Mouse (Mus musculus): ENCODE data around the gene Osbp2. TPM values are rescaled to one million over a fixed set of nuclear protein-coding genes. Genes with fewer than 3 reads are reported as not detected.
A peak's percentile ranks its signal among the peaks of the same experiment; 100 is the strongest.

The Osbp2 gene
- total and polyA plus RNA-seq, 3 experiments, result 2.2 to 3.7 (median 2.2) TPM

GRCm38 (mm10) chr11:3862661-3863453 is 846 bp downstream of the Osbp2 start:
- no peak for DNase-seq

GRCm38 (mm10) chr11:3860361-3860760 is 3.3 kb downstream of the Osbp2 start:
- DNase-seq, result no peak

DNA sequence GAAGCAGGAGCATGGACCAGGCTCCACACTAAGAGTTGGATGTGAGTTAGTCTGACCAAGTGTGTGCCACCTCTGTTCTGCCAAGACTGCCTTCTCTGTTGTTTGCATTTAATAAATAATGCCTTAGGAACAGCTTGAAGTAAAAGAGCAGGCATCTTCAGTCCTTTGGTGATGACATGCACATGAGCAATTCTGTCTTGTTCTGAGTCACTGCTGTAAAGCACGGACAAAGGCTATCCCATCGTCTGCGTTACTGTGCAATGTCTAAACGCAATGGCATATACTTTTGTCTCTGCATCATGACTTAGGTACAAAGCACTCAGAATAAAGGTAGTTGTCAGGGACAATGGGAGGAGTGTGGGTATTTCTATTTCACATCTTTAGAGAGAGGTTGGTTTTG is 3.9 kb downstream of the Osbp2 start:
- DNase-seq, result no peak

GRCm38 (mm10) chr11:3857902-3858301 is 5.8 kb downstream of the Osbp2 start:
- no peak for DNase-seq

DNA sequence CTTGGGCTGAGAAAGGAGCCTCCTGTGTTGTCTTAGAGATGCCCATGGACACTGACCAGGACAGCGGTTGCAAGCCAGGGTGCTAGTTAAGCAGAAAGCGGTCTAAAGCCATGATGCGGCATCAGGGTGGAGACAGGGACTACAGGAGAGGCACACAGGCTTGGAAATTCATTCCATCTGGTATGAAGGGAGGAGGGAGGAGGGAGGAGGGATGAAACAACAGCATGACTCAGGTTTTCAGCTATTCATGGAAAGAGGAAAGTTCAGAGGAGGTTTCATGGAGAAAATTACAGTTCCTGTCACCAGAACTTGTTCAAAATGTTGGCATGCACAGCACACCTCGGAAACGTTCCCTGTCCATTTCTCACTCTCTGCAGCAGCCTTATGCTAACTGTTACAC is 7.9 kb downstream of the Osbp2 start:
- no peak for DNase-seq

DNA sequence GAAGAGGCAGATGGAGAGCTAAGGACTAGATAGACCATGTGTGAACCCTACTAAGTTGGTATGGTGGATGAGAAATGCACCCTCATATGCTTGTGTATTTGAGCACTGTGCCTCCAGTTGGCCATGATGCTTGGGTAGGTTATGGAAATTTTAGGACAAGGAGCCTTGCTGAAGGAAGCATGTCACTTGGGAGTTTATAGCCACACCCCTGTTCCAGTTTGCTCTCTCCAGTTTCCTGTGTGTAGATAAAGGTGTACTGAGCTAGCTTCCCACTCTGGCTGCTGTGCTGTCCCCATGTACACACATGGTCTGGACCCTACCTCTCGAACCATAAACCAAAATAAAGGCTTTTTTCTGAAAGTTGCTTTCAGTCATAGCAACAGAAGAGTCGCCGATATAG is 9.5 kb downstream of the Osbp2 start:
- DNase-seq, result no peak

- peak; percentile 67 for DNase-seq
Observed at GRCm38 (mm10) chr11:3853481-3854034, 10.1 kb downstream of the Osbp2 start.

GRCm38 (mm10) chr11:3853031-3853430 is 10.7 kb downstream of the Osbp2 start:
- peak; percentile 10 for DNase-seq

DNA sequence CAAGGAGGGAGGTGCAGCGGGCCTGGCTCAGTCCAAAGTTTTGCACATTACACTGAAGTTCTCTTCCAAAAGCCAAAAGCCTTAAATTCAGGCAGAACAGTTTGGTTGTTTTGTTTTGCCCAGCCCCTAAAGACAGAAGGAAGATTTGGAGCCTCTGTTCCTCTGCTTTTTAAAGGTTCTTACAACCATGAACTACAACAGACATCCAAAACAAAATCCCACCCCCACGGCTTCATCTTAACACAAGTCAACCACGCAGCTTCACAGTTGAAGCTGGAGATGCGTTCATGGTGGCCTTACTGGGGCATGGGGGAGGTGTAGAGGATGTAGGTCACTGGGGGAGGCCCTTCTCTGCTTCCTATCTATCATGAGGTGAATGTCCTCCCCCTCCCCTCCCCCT is 11.8 kb downstream of the Osbp2 start:
- no peak for DNase-seq

DNA sequence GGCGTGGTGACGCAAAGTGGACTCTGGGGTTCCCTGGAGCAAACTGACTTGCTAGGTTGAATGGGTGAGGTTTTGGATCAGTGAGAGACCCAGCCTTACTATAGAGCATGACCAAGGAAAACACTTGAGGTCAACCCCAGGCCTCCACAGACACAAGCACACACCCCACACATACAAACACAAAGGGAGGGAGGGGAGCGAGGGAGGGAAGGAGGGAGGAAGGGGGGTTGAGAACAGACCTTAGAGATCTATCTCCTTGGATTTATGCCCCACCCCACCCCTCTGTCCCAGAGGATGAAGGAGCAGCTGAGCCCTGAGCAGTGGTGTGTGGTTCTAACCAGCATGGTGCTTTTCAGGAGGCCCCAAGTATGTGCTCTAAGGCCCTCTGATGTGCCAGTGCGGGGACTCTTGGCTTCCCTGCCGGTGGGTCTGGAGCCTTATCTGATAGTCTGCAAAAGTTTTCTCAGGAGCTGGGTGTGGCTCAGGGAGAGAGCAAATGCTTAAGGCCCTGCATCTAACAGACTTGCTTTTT is 12.9 kb downstream of the Osbp2 start:
- no peak for DNase-seq

- no peak for DNase-seq
Observed at GRCm38 (mm10) chr11:3850315-3850614, 13.4 kb downstream of the Osbp2 start.

DNA sequence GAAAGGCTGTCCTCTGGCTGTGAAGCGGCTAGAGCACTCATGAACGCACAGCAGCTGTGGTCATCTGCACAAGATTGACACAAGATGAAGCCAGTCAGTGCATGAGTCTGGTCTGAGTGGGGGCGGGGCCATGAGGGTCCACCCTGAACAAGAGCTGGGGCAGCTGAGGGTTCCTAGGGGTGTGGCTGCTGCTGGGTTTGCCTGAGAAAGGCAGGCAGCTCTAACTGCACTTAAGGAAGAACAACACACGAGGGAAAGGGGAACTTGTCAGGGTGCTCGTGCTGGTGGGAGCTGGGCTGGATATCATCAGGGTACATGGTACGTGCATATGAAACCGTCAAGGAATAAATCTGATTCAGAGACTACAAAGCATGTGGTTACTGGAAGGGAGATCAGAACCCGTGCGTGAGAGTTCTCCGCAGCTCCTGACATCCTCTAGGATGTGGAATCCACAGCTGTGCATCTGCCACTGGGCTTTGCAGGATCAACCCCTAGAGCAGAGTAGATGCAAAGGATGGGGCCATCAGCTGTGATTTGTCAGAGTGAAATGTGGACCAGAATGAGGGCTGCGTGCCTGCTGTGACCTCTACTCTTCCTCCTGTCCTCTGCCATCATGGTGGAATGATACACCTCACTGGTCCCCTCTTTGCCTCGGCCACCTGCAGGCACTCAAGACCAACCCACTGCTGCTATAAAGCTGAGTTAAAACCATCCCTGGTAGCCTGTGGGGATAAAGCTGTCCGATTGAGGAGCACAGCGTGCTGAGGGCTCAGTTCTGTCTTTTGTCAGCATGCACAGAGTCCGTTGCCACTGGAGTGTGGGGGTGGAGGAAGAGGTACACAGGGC is 14.0 kb downstream of the Osbp2 start:
- no peak for DNase-seq

GRCm38 (mm10) chr11:3846351-3846750 is 17.4 kb downstream of the Osbp2 start:
- no peak for DNase-seq

GRCm38 (mm10) chr11:3843943-3844734 is 19.6 kb downstream of the Osbp2 start:
- no peak for DNase-seq

GRCm38 (mm10) chr11:3835271-3835670 is 28.4 kb downstream of the Osbp2 start:
- DNase-seq, result no peak

DNA sequence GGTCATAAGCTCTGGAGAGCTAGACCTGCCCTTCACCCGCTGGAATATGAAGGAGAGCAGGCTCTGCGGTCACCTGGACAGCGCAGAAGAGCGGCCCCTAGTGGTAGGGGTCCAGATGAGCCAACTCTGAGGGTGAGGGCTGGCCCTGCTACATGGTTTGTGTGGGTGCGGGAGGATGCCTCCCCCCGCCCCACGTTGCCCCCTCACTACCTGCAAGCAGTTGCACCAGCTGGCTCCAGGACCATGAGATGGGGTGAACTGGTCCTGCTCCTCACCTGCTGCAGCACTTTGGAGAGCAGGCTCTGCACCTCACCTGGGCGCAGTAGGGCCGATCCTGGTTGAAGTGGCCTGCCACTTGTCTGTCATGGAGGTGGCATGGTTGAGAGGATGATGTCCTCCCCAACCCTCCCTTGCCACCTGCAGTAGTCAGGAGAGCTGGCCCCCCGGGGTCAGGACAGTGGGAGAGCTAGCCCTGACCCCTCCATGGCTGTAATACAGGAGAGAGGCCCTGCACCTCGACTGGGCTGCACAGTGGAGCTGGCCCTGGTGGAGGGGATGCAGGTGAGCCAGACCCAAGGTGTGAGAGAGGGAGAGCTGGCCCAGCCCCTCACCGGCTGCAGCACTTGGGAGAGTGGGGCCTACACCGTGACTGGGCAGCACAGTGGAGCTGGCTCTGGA is 29.1 kb downstream of the Osbp2 start:
- peak; percentile 23 for DNase-seq

DNA sequence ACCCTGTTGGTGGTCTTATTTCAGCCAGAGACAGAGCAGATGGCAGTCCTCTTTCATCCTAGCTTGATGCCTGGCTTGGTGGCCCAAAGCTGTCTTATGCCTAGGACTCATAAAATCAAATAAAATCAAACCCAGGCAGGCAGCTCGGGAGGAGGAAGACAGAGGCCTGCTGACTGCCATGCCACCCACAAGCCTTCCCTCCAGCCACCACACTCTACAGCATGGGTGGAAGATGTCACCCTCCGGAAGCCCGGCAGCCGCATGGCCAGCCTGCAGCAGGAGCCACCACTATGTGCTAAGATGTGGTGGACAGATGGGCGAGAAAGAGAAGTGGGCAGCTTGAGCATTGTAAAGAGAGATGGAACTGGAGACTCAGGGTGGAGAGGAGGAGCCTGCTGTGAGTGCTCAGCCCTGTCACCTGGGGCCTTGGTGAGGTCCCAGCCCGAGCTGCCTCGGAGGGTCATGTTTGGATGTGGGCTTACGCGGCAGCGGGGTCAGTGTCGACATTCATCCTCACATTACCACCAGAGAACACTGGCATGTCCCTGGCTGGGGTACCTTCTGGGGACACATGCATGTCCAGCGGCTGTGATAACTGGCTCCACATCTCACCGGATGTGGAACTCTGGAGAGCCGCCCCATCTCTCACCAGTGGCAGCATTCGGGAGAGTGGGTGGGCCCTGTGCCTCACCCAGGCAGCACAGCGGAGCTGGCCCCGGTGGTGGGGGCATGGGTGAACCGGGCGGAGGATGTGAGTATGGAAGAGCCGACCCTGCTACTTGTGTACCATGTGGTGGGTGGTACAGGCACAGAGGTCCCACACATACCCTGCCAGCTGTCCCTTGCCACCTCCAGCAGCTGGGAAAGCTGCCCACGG is 29.9 kb downstream of the Osbp2 start:
- DNase-seq, result no peak

- DNase-seq, result peak; percentile 17
Observed at GRCm38 (mm10) chr11:3832193-3832901, 31.4 kb downstream of the Osbp2 start.

GRCm38 (mm10) chr11:3829736-3830135 is 34.0 kb downstream of the Osbp2 start:
- peak; percentile 8 for DNase-seq

- DNase-seq, result no peak
Observed at GRCm38 (mm10) chr11:3824138-3824537, 39.6 kb downstream of the Osbp2 start.

Measured in adrenal gland, adult 2 months (tissue).